Mouse (Mus musculus) bone marrow, adult 2 months (tissue): ENCODE data around the gene Hoxa10.

Experiments
- CTCF ChIP-seq: fragments of 200-500 bp; IDR thresholded peaks from 2 replicates; pipeline ENCODE4 v1.5.1; 2011; ENCODE audit warnings: low read length, control low read depth; ENCODE audit not compliant: control insufficient read depth, insufficient read depth
- POLR2A ChIP-seq: fragments of 200-500 bp; IDR thresholded peaks from 2 replicates; pipeline ENCODE4 v1.6.1; 2011; ENCODE audit warnings: low read depth, mild to moderate bottlenecking, control low read depth, low read length, borderline replicate concordance; ENCODE audit not compliant: control insufficient read depth

GRCm38 (mm10) chr6:52249415-52249738, 8.7 kb upstream of the Hoxa10 start:
- TF ChIP-seq CTCF = no peak
- TF ChIP-seq POLR2A = no peak
